Mouse (Mus musculus) brain, embryonic 14.5 days (tissue): ENCODE data around the gene Itpr2. TPM values are rescaled to one million over a fixed set of nuclear protein-coding genes. Genes with fewer than 3 reads are reported as not detected.
"Not testable (repeated sequence)": the region's sequence is repeated elsewhere in the genome, so short reads cannot be mapped to it uniquely, and the experiment has no call there.

ENCODE experiments used
- DNase-seq: peaks from one replicate; pipeline ENCODE4 v3.0.0-alpha.2; 2011; ENCODE audit warnings: low read depth
- CTCF ChIP-seq: fragments of 200-500 bp; IDR thresholded peaks from 2 replicates; pipeline ENCODE4 v1.5.1; 2012; ENCODE audit warnings: inconsistent platforms, mild to moderate bottlenecking, moderate library complexity, borderline replicate concordance; ENCODE audit not compliant: insufficient read depth, insufficient read length; ENCODE audit errors: extremely low read depth
- POLR2A ChIP-seq: fragments of 200-500 bp; IDR thresholded peaks from 2 replicates; pipeline ENCODE4 v1.6.1; 2012; ENCODE audit warnings: mild to moderate bottlenecking, inconsistent platforms, borderline replicate concordance; ENCODE audit not compliant: poor library complexity, insufficient read depth, insufficient read length, severe bottlenecking; ENCODE audit errors: extremely low read depth
- polyA plus RNA-seq: library from polyadenylated mRNA; depleted of rRNA; stranded (reverse); fragments of >200 nt; gene quantifications from 2 replicates; pipeline ENCODE4 v1.2.3, GENCODE M21; 2012

Itpr2 gene
- polyA plus RNA-seq, 1 experiment: 2.6 TPM

GRCm38 (mm10) chr6:146481441-146481840 is 20.6 kb downstream of the Itpr2 start:
- no peak for TF ChIP-seq CTCF
- no peak for TF ChIP-seq POLR2A

GRCm38 (mm10) chr6:146480925-146481324 is 21.1 kb downstream of the Itpr2 start:
- TF ChIP-seq CTCF: no peak
- TF ChIP-seq POLR2A: no peak
- DNase-seq: no peak

More at GRCm38 (mm10) chr6:146481441-146481840, 20.6 kb downstream of the Itpr2 start:
- DNase-seq: no peak

- TF ChIP-seq CTCF: no peak
- no peak for TF ChIP-seq POLR2A
- DNase-seq: no peak
These were observed 22.9 kb downstream of the Itpr2 start for GRCm38 (mm10) chr6:146478888-146479683.

- no peak for DNase-seq
- TF ChIP-seq POLR2A (no peak), CTCF (no peak)
These were observed 25.2 kb downstream of the Itpr2 start for GRCm38 (mm10) chr6:146476865-146477264.

- no peak for TF ChIP-seq POLR2A
- no peak for TF ChIP-seq CTCF
These were observed 27.9 kb downstream of the Itpr2 start for GRCm38 (mm10) chr6:146474166-146474565.

GRCm38 (mm10) chr6:146473216-146473955 is 28.6 kb downstream of the Itpr2 start:
- DNase-seq: no peak
- TF ChIP-seq CTCF: no peak
- TF ChIP-seq POLR2A: no peak

More at GRCm38 (mm10) chr6:146474166-146474565, 27.9 kb downstream of the Itpr2 start:
- DNase-seq: no peak

GRCm38 (mm10) chr6:146470378-146470777 is 31.6 kb downstream of the Itpr2 start:
- no peak for TF ChIP-seq POLR2A
- no peak for TF ChIP-seq CTCF
- no peak for DNase-seq

- no peak for TF ChIP-seq CTCF
- TF ChIP-seq POLR2A: no peak
- DNase-seq: no peak
These were observed 32.1 kb downstream of the Itpr2 start for GRCm38 (mm10) chr6:146469936-146470335.

GRCm38 (mm10) chr6:146468361-146468760 is 33.7 kb downstream of the Itpr2 start:
- TF ChIP-seq POLR2A: no peak
- TF ChIP-seq CTCF: no peak
- no peak for DNase-seq

- not testable (repeated sequence) for DNase-seq
These were observed 37.4 kb downstream of the Itpr2 start for GRCm38 (mm10) chr6:146464645-146465042.

- no peak for DNase-seq
- TF ChIP-seq POLR2A: no peak
- TF ChIP-seq CTCF: no peak
These were observed 37.9 kb downstream of the Itpr2 start for GRCm38 (mm10) chr6:146464014-146464644.
